Mouse (Mus musculus): ENCODE measurements around the gene Gm17387. TPM values are rescaled to one million over a fixed set of nuclear protein-coding genes. Genes with fewer than 3 reads are reported as not detected.
A peak's percentile ranks its signal among the peaks of the same experiment; 100 is the strongest.

The Gm17387 gene
- polyA plus RNA-seq, 1 experiment from 2014 or later, result not detected

- H3K36me3 ChIP-seq (ENCODE audit: insufficient read depth, low read length), result no peaks in the 10 kb centered on the region
- H3K4me3 ChIP-seq (ENCODE audit: low read depth, low read length), result no peak overlapping the region
- no peak overlapping the region for H3K4me2 ChIP-seq (replicated peaks; ENCODE audit: low read depth, low read length)
- peaks cover 17% of the 10 kb centered on the region; the same call in 1 of the 2 replicates for H3K27me3 ChIP-seq (replicated peaks; ENCODE audit: insufficient read depth, low read length)
- DNase-seq (ENCODE audit: low spot score) (no peak), ATAC-seq (no peak)
- H3K9me3 ChIP-seq (ENCODE audit: low read length), result no peaks in the 10 kb centered on the region
- H3K4me1 ChIP-seq (ENCODE audit: insufficient read depth, low read depth, low read length), result 0 out of 2 replicates have a peak, but pooled peaks cover 7% of the 10 kb centered on the region
- no peak overlapping the region for H3K27ac ChIP-seq (ENCODE audit: low read length)
- WGBS, result 92% methylated on average over 3 of the region's 3 CpGs
- H3K9ac ChIP-seq (replicated peaks; ENCODE audit: low read depth), result no peak overlapping the region
- TF ChIP-seq CTCF (IDR thresholded peaks at IDR 0.05) (no peak), EP300 (IDR thresholded peaks at IDR 0.05) (no peak)
Measured at GRCm38 (mm10) chr7:141063353-141063752, 34.4 kb downstream of the Gm17387 start.

DNA sequence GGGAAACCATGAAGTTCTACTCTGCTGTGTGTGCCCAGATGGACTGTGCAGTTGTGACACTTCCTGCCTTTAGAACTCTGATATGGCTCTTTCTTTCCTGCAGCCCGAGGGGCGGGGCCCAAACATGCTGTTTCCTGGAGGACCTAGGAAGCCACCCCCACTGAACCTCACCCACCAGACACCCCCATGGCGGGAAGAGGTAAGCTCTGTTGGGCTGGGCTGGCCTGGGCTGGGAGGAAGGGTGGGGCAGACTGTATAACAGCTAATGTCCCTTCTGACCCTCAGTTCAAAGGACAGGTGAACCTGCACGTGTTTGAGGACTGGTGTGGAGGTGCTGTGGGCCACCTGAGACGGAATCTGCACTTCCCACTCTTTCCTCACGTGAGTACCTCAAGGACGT, 35.2 kb downstream of the Gm17387 start:
- Histone ChIP-seq H3K4me2 (replicated peaks; ENCODE audit: low read depth, low read length) (no peak overlapping the region), H3K9ac (replicated peaks; ENCODE audit: low read depth) (no peak overlapping the region), H3K27me3 (replicated peaks; ENCODE audit: insufficient read depth, low read length) (peaks cover 17% of the 10 kb centered on the region; the same call in 1 of the 2 replicates), H3K4me1 (ENCODE audit: insufficient read depth, low read depth, low read length) (0 out of 2 replicates have a peak, but pooled peaks cover 7% of the 10 kb centered on the region), H3K4me3 (ENCODE audit: low read depth, low read length) (no peak overlapping the region), H3K9me3 (ENCODE audit: low read length) (no peaks in the 10 kb centered on the region), H3K36me3 (ENCODE audit: insufficient read depth, low read length) (no peaks in the 10 kb centered on the region), H3K27ac (ENCODE audit: low read length) (no peak overlapping the region)
- no peak for TF ChIP-seq EP300 (IDR thresholded peaks at IDR 0.05)
- TF ChIP-seq CTCF (IDR thresholded peaks at IDR 0.05), result no peak
- peak; percentile 32 for ATAC-seq
- DNase-seq (ENCODE audit: low spot score), result no peak
- 51% methylated on average over 7 of the region's 7 CpGs for WGBS

- WGBS, result 77% methylated on average over 7 of the region's 7 CpGs
- TF ChIP-seq EP300 (IDR thresholded peaks at IDR 0.05), result no peak
Measured at GRCm38 (mm10) chr7:141064576-141064975, 35.6 kb downstream of the Gm17387 start.

DNA sequence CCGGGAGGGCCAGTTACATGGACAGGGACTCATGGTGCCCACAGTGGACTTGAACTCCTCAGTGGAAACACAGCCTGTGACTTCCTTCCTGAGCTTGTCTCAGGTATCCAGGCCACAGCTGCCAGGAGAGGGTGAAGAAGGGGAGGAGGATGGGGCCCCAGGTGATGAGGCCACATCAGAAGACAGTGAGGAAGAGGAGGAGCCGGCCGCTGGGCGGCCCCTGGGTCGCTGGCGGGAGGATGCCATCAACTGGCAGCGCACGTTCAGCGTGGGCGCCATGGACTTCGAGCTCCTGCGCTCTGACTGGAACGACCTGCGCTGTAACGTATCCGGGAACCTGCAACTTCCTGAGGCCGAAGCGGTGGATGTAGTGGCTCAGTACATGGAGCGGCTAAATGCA, 39.4 kb downstream of the Gm17387 start:
- no peak for TF ChIP-seq CTCF (IDR thresholded peaks at IDR 0.05)
- no peak for TF ChIP-seq EP300 (IDR thresholded peaks at IDR 0.05)
- Histone ChIP-seq H3K27ac (ENCODE audit: low read length) (no peak overlapping the region), H3K4me3 (ENCODE audit: low read depth, low read length) (no peak overlapping the region), H3K36me3 (ENCODE audit: insufficient read depth, low read length) (no peaks in the 10 kb centered on the region), H3K4me2 (replicated peaks; ENCODE audit: low read depth, low read length) (no peak overlapping the region), H3K9ac (replicated peaks; ENCODE audit: low read depth) (no peak overlapping the region), H3K9me3 (ENCODE audit: low read length) (no peaks in the 10 kb centered on the region), H3K4me1 (ENCODE audit: insufficient read depth, low read depth, low read length) (peaks cover 6% of the 10 kb centered on the region; the same call in 1 of the 2 replicates), H3K27me3 (replicated peaks; ENCODE audit: insufficient read depth, low read length) (peaks cover 21% of the 10 kb centered on the region)
- no peak for ATAC-seq
- DNase-seq (ENCODE audit: low spot score), result no peak
- 73% methylated on average over 19 of the region's 19 CpGs for WGBS

More at GRCm38 (mm10) chr7:141064576-141064975, 35.6 kb downstream of the Gm17387 start:
- H3K4me2 ChIP-seq (replicated peaks; ENCODE audit: low read depth, low read length), result no peak overlapping the region
- ATAC-seq (no peak), DNase-seq (ENCODE audit: low spot score) (no peak)
- no peaks in the 10 kb centered on the region for H3K9me3 ChIP-seq (ENCODE audit: low read length)
- H3K4me3 ChIP-seq (ENCODE audit: low read depth, low read length), result no peak overlapping the region
- no peak overlapping the region for H3K27ac ChIP-seq (ENCODE audit: low read length)
- H3K9ac ChIP-seq (replicated peaks; ENCODE audit: low read depth), result no peak overlapping the region
- 0 out of 2 replicates have a peak, but pooled peaks cover 7% of the 10 kb centered on the region for H3K4me1 ChIP-seq (ENCODE audit: insufficient read depth, low read depth, low read length)
- no peaks in the 10 kb centered on the region for H3K36me3 ChIP-seq (ENCODE audit: insufficient read depth, low read length)
- peaks cover 19% of the 10 kb centered on the region; the same call in 1 of the 2 replicates for H3K27me3 ChIP-seq (replicated peaks; ENCODE audit: insufficient read depth, low read length)

DNA sequence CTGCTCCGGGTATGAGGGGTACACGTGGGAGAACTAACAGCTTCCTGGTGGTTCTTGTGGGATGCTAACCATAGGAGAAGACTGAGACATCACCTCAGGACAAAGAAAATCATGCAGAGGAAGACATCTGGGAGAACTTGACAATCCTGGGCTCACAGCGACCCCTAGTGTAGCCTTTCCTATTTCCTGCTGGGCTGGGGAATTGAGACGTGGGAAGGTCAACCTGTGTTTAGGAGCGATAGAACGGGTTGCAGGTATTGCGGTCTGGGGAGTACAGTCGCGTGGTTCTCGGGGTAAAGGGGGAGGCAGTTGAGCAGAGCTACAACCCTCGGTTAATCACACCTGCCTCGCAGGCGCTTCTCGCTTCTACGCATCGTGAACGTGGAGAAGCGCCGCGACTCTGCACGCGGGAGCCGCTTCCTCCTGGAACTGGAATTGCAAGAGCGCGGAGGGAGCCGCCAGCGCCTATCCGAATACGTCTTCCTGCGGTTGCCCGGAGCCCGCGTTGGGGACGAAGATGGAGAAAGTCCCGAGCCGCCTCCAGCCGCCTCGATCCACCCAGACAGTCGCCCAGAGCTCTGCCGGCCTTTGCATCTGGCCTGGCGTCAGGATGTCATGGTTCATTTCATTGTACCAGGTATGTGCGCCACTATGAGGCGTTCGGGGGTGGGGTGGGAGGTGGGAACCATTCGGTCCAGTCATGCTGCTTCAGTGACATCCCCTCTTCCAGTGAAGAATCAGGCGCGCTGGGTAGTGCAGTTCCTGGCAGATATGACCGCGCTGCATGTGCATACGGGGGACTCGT, 41.3 kb downstream of the Gm17387 start:
- TF ChIP-seq CTCF (IDR thresholded peaks at IDR 0.05) (peak; percentile 86), EP300 (IDR thresholded peaks at IDR 0.05) (no peak)
- DNase-seq (ENCODE audit: low spot score), result peak; percentile 81
- Histone ChIP-seq H3K9me3 (ENCODE audit: low read length) (no peaks in the 10 kb centered on the region), H3K4me3 (ENCODE audit: low read depth, low read length) (peak overlapping the region; percentile 27), H3K27me3 (replicated peaks; ENCODE audit: insufficient read depth, low read length) (peaks cover 21% of the 10 kb centered on the region), H3K9ac (replicated peaks; ENCODE audit: low read depth) (no peak overlapping the region), H3K27ac (ENCODE audit: low read length) (no peak overlapping the region), H3K4me1 (ENCODE audit: insufficient read depth, low read depth, low read length) (peaks cover 6% of the 10 kb centered on the region; the same call in 1 of the 2 replicates), H3K36me3 (ENCODE audit: insufficient read depth, low read length) (no peaks in the 10 kb centered on the region), H3K4me2 (replicated peaks; ENCODE audit: low read depth, low read length) (peak overlapping the region; percentile 58)
- peak; percentile 35; the same call in 1 of the 2 replicates for ATAC-seq
- WGBS, result 2% methylated on average over 50 of the region's 51 CpGs

DNA sequence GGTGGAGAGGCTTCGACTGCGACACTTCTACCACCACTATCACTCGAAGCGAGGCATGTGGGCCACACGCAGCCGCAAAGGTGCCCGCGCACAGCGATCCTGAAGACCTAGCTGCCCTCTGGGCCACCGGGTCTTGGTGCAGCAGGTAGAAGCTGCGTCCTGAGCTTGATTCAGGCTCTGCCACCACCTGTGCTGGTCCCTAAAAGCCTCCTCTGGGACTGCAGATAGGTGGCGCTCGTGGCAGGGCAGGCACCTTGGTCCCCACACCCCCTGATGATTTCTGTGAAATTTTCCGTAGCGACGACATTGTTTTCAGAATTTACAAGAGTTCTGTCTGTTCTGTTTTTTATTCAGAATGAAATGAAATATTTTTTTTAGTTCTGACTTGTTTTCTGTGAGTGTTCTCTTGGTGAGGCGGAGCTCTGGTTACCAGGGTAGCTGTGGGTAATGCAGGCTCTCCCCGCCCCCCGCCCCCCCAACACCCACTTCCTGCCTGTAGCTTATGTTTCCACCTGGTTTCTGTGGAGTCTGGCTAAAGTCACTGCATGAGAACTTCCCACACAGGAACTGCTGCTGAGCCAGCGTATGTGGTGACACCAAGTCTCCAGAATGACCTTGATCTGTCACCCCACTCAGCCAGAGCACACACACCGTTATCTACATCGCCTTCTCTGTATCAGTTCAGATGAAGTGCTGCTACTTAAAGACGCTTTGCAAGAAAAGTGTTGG, 43.2 kb downstream of the Gm17387 start:
- Histone ChIP-seq H3K9ac (replicated peaks; ENCODE audit: low read depth) (no peak overlapping the region), H3K4me2 (replicated peaks; ENCODE audit: low read depth, low read length) (no peak overlapping the region), H3K4me3 (ENCODE audit: low read depth, low read length) (no peak overlapping the region), H3K36me3 (ENCODE audit: insufficient read depth, low read length) (no peaks in the 10 kb centered on the region), H3K9me3 (ENCODE audit: low read length) (no peaks in the 10 kb centered on the region), H3K4me1 (ENCODE audit: insufficient read depth, low read depth, low read length) (peaks cover 6% of the 10 kb centered on the region; the same call in 1 of the 2 replicates), H3K27ac (ENCODE audit: low read length) (no peak overlapping the region), H3K27me3 (replicated peaks; ENCODE audit: insufficient read depth, low read length) (peaks cover 21% of the 10 kb centered on the region)
- TF ChIP-seq EP300 (IDR thresholded peaks at IDR 0.05), result no peak
- peak; percentile 77 for TF ChIP-seq CTCF (IDR thresholded peaks at IDR 0.05)
- DNase-seq (ENCODE audit: low spot score) (peak; percentile 56), ATAC-seq (0 out of 2 replicates have a peak, but pooled peaks have one; percentile 46)
- 20% methylated on average over 23 of the region's 23 CpGs for WGBS
